Mouse (Mus musculus) liver, embryonic 14.5 days (tissue): Measurements from ENCODE around the gene Tbx1. TPM values are rescaled to one million over a fixed set of nuclear protein-coding genes. Genes with fewer than 3 reads are reported as not detected.

Experiments used
- ATAC-seq: fragments of 200-750 bp; cut with Nextera tagmentation; 2 replicates; pipeline ENCODE4 v1.8.0; 2017; ENCODE audit warnings: moderate number of reproducible peaks, mild to moderate bottlenecking, moderate library complexity; ENCODE audit not compliant: insufficient read depth
- DNase-seq, 3 experiments: peaks; one replicate each; pipeline ENCODE4 v3.0.0-alpha.2; 2012 to 2013; ENCODE audit warnings: low read depth in 3 of 3, low spot score in 3 of 3
- H3K27ac ChIP-seq: fragments of 300-500 bp; sonication (generic); 2 replicates; pipeline ENCODE4 v1.5.1; 2014; ENCODE audit warnings: moderate library complexity, mild to moderate bottlenecking, control low read depth, inconsistent platforms
- H3K27me3 ChIP-seq: fragments of 300-500 bp; sonication (generic); 2 replicates; pipeline ENCODE4 v1.6.1; 2014; ENCODE audit warnings: mild to moderate bottlenecking, low read length, moderate library complexity; ENCODE audit not compliant: control insufficient read depth, insufficient read depth
- H3K36me3 ChIP-seq: fragments of 300-500 bp; sonication (generic); replicated peaks from 2 replicates; pipeline ENCODE4 v1.6.1; 2014; ENCODE audit warnings: low read depth; ENCODE audit not compliant: control insufficient read depth, insufficient read depth
- H3K4me1 ChIP-seq, 2 experiments: fragments of 200-500 bp in 1 of 2; fragments of 300-500 bp in 1 of 2; sonication (generic) in 1 of 2; replicated peaks; 2 replicates each; pipeline ENCODE4 v1.6.1; 2012 to 2014; ENCODE audit warnings: antibody characterized with exemption in 1 of 2, inconsistent platforms in 1 of 2, low read length in 1 of 2; ENCODE audit not compliant: control insufficient read depth in 2 of 2, insufficient read depth in 2 of 2
- H3K4me2 ChIP-seq: fragments of 300-500 bp; sonication (generic); 2 replicates; pipeline ENCODE4 v1.6.1; 2014; ENCODE audit warnings: low read depth, mild to moderate bottlenecking, control low read depth, moderate library complexity
- H3K4me3 ChIP-seq, 2 experiments: fragments of 200-500 bp in 1 of 2; fragments of 300-500 bp in 1 of 2; sonication (generic) in 1 of 2; 2 replicates each; pipeline ENCODE4 v1.5.1; 2012 to 2014; ENCODE audit warnings: low read depth in 2 of 2, low read length in 2 of 2, mild to moderate bottlenecking in 2 of 2, control low read depth in 1 of 2, inconsistent platforms in 1 of 2, moderate library complexity in 1 of 2; ENCODE audit not compliant: insufficient read depth in 1 of 2
- H3K9ac ChIP-seq: fragments of 300-500 bp; sonication (generic); replicated peaks from 2 replicates; pipeline ENCODE4 v1.6.1; 2014; ENCODE audit warnings: mild to moderate bottlenecking, control low read depth, moderate library complexity
- H3K9me3 ChIP-seq: fragments of 300-500 bp; sonication (generic); 2 replicates; pipeline ENCODE4 v1.6.1; 2016; ENCODE audit warnings: low read length, mixed read lengths; ENCODE audit not compliant: control insufficient read depth
- CTCF ChIP-seq: IDR thresholded peaks from 2 replicates; pipeline ENCODE4 v1.5.1; 2016; ENCODE audit warnings: antibody characterized with exemption, low read depth, control low read depth
- EP300 ChIP-seq: IDR thresholded peaks from 2 replicates; pipeline ENCODE4 v1.6.1; 2016; ENCODE audit warnings: antibody characterized with exemption, low read depth
- WGBS: fragments of 180-500 bp; shearing (Covaris S2); extraction: QIAGEN DNeasy Blood & Tissue Kit; methylation state at CpG from one replicate; pipeline ENCODE4 v1.1.7; 2014; ENCODE audit not compliant: insufficient replicate concordance; 5-methylcytosine and 5-hydroxymethylcytosine counted together
- polyA plus RNA-seq, 2 experiments: library from polyadenylated mRNA; depleted of rRNA in 1 of 2; stranded (reverse) in 1 of 2; unstranded in 1 of 2; fragments of >200 nt; fragmentation: Nextera tagmentation in 1 of 2; extraction: Ambion mirVana in 1 of 2; gene quantifications; 2 replicates each; pipeline versions ENCODE4 v1.2.1 to v1.2.3; 2012 to 2014

Tbx1 gene
- polyA plus RNA-seq, 2 experiments = 0.02 TPM; not detected in 1

GRCm38 (mm10) chr16:18629390-18630231 is 39.1 kb upstream of the Tbx1 start, which contains the start of gene Sept5:
TSS of gene Sept5 (minus strand) at chr16:18629954.
- H3K27ac ChIP-seq = no peak within 1 kb of the TSS
- peaks cover 66% of the 10 kb centered on the region for H3K27me3 ChIP-seq
- H3K4me3 ChIP-seq = peak within 1 kb of the TSS; percentile 30 to 57
- WGBS = under 1% methylated on average over 84 of the region's 93 CpGs
- H3K9me3 ChIP-seq = no peaks in the 10 kb centered on the region
- DNase-seq (no peak), ATAC-seq (peak; percentile 39)
- H3K9ac ChIP-seq = no peak within 1 kb of the TSS
- no peaks in the 10 kb centered on the region; a peak in 1 of 4 replicates for H3K4me1 ChIP-seq
- H3K4me2 ChIP-seq = peak within 1 kb of the TSS; percentile 72
- H3K36me3 ChIP-seq = no peaks in the 10 kb centered on the region
- TF ChIP-seq CTCF (no peak), EP300 (no peak)

- no peak for DNase-seq
- Histone ChIP-seq H3K4me3 (peak overlapping the region; percentile 30 to 57), H3K9me3 (no peaks in the 10 kb centered on the region), H3K27ac (no peak overlapping the region), H3K27me3 (peaks cover 72% of the 10 kb centered on the region), H3K36me3 (no peaks in the 10 kb centered on the region), H3K4me2 (peak overlapping the region; percentile 72), H3K9ac (no peak overlapping the region), H3K4me1 (no peaks in the 10 kb centered on the region; a peak in 1 of 4 replicates)
- TF ChIP-seq EP300 (no peak), CTCF (no peak)
- no peak for ATAC-seq
- 29% methylated on average over 2 of the region's 2 CpGs for WGBS
Measured at GRCm38 (mm10) chr16:18628948-18629340, 38.5 kb upstream of the Tbx1 start.

- Histone ChIP-seq H3K4me1 (no peaks in the 10 kb centered on the region; a peak in 1 of 4 replicates), H3K27me3 (peaks cover 78% of the 10 kb centered on the region), H3K9ac (no peak overlapping the region), H3K4me2 (no peak overlapping the region), H3K36me3 (no peaks in the 10 kb centered on the region), H3K27ac (no peak overlapping the region), H3K9me3 (no peaks in the 10 kb centered on the region), H3K4me3 (no peak overlapping the region)
- WGBS = 51% methylated on average over 7 of the region's 7 CpGs
- no peak for TF ChIP-seq CTCF
- TF ChIP-seq EP300 = no peak
- DNase-seq (no peak), ATAC-seq (no peak)
Measured at GRCm38 (mm10) chr16:18628206-18628947, 37.9 kb upstream of the Tbx1 start.

- H3K27me3 ChIP-seq = peaks cover 90% of the 10 kb centered on the region
- no peaks in the 10 kb centered on the region for H3K9me3 ChIP-seq
- H3K9ac ChIP-seq = no peak overlapping the region
- no peaks in the 10 kb centered on the region; a peak in 1 of 4 replicates for H3K4me1 ChIP-seq
- H3K4me3 ChIP-seq = no peak overlapping the region
- H3K36me3 ChIP-seq = no peaks in the 10 kb centered on the region
- no peak overlapping the region for H3K4me2 ChIP-seq
- ATAC-seq (no peak), DNase-seq (no peak)
- TF ChIP-seq CTCF (no peak), EP300 (no peak)
- WGBS = 31% methylated on average over 3 of the region's 3 CpGs
- H3K27ac ChIP-seq = no peak overlapping the region
Measured at GRCm38 (mm10) chr16:18627163-18627562, 36.7 kb upstream of the Tbx1 start.

DNA sequence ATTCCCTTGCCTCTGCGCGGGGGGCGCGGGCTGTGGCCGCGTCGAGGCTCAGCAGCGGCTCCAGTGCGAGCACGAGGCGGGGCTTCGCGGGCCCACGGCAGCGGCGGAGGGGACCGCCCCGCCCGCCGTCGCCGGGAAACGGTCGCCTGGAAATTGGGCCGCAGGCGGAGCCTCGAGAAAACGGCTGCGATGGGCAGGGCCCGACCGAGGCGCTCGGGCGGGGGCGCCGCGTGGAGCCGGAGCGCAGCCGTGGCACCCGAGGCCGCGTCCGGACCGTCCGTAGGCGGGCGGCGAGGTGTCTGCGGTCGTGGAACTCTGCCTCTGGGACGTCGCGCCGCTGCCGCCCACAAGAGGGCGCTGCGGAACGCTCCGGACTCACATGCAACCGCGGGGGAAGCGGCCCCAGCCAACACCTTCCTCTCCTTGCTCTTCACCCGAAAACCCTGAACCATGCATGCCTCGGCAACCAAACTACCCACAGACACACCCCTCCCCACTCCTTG is 36.0 kb upstream of the Tbx1 start, which contains the start of gene Gm49601:
Gene Gm49601 (minus strand): TSS at position 52 of the 503 bp plus-strand sequence.
- TF ChIP-seq EP300 (no peak), CTCF (peak; percentile 86)
- Histone ChIP-seq H3K36me3 (no peaks in the 10 kb centered on the region), H3K9me3 (no peaks in the 10 kb centered on the region), H3K27ac (no peak within 1 kb of the TSS), H3K4me3 (peak within 1 kb of the TSS in 1 of 2 experiments; percentile 48; a peak in 3 of 4 replicates), H3K4me1 (no peaks in the 10 kb centered on the region), H3K4me2 (peak within 1 kb of the TSS; percentile 61), H3K9ac (no peak within 1 kb of the TSS), H3K27me3 (peaks cover 97% of the 10 kb centered on the region)
- WGBS = under 1% methylated on average over 64 of the region's 65 CpGs
- peak; percentile 20 to 43 (median 37) for DNase-seq
- ATAC-seq = no peak
